Mouse (Mus musculus) embryo, embryonic 9.5 days (tissue): ENCODE data around the gene Kctd7.

Source experiments
- DNase-seq: peaks from one replicate; pipeline ENCODE4 v3.0.0-alpha.2; 2017; ENCODE audit errors: extremely low spot score

Gene Kctd7

GRCm38 (mm10) chr5:130144334-130145312 lies at the start of gene Kctd7:
Gene Kctd7, plus strand, starts transcription at chr5:130144861.
- DNase-seq = peak; percentile 94

- peak; percentile 27 for DNase-seq
Observed at GRCm38 (mm10) chr5:130096754-130097153, 47.9 kb upstream of the Kctd7 start.

DNA sequence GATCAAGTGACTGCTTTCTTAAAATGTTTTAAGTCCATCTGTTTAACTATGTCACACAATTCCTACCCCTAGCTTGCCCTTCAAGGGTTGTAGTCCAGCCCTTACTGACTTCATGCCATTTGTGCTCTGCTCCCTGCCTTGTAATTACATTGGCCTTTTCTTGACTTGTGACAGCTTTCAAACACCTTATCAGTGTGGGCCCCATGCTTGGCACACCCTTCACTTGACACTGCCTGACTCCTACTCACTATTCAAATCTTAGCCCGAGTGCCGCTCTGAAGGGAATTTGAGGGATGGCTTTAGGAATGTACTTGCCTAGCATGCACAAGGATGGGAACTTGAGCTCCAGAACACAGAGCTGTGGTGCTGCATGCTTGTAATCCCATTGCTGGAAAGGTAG lies 46.8 kb upstream of the Kctd7 start:
- no peak for DNase-seq

GRCm38 (mm10) chr5:130101724-130102123 lies 42.9 kb upstream of the Kctd7 start:
- no peak for DNase-seq

DNA sequence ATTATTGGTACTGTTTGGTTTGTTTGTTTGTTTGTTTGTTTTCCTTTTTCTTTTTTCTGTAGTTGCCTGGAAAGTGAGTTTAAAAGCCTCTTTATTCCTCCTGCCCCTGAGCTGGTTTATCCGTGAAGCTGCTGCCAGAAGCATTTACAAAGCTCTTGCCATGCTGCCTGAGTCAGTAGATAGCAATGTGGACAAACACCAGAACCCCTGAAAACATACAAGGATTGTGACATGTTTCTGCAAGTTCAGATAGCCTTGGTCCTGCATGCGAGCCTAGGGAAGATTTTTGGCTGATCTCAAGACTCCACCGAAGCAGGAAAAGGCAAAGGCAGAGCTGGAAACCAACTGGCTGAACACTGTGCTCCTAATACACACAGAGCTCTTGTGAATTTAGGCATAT lies 35.3 kb upstream of the Kctd7 start:
- no peak for DNase-seq

DNA sequence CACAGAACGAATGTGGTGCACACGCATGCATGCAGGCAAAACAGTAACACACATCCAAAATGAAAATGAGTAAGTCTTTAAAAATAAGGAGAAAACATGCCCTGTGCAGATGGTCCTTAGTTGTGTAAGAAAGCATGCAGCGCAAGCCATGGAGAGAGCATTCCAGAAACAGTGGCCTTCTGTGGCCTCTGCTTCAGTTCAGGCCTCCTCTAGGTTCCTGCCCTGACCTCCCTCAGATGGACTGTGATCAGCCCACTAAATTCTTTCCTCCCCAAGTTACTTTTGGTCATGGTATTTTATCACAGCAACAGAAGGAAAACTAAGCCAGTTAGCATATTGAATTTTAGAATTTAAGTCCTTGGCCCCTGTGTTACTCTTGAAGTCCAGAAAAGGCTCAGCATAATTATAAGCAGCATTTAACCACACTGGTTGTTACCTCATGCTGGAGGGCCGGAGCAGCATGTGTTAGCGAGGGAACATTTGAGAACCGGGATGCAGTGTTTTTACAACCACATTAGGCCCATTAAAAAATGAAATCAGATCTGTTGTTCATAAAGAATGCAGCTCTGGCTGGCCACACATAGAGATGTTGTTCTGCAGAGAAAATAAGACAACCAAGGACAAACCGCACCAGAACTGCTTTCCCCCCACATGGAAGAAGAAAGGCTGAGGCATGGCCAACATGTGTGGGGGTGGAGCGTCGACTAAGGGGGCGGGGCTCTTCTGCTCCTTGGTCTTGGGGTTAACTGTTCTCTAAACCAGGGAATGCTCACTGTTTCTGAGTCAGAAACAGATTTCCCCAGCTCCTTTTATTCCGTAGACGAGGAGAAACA lies 33.8 kb upstream of the Kctd7 start:
- no peak for DNase-seq

- DNase-seq = no peak
Observed at GRCm38 (mm10) chr5:130112653-130113052, 32.0 kb upstream of the Kctd7 start.

DNA sequence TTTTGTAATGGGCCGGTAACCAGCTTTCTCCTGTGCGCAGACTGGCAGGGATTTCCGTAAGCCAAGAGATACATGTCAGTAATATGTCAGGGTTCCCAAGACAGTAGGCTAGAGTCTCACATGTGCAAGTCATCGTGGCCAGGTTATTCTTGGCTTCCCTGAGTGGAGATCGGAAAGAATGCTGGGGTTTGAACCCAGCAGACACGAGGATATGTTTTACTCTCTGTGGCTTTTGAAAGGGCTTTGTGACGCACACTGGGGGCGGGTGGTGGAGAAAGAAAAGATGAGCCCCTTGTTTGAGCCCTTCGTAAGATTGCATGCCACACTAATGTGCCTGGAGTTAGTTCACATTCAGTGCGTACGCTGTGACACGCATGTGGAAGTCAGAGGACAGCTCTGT lies 28.5 kb upstream of the Kctd7 start:
- DNase-seq = no peak

- no peak for DNase-seq
Observed at GRCm38 (mm10) chr5:130116857-130117256, 27.8 kb upstream of the Kctd7 start.

DNA sequence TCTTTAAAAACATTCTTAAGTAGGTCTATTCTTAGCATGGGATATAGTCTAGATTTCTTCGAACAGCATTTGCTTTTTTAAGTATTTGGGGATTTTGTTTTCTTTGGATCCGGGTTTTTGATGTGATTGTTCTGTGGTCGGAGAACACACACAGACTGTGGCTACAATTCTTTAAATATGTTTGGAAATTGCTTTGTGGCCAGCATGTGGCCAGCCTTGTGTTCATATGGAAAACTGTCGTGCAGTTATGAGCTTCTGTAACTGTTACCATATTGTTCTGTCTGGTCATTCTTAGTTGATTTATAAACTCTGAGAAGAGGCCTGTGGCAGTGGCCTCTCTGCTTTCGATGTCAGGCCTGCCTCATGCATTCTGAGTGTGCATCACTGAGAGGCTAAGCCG lies 26.7 kb upstream of the Kctd7 start:
- no peak for DNase-seq

GRCm38 (mm10) chr5:130119236-130119635 lies 25.4 kb upstream of the Kctd7 start:
- DNase-seq = no peak

DNA sequence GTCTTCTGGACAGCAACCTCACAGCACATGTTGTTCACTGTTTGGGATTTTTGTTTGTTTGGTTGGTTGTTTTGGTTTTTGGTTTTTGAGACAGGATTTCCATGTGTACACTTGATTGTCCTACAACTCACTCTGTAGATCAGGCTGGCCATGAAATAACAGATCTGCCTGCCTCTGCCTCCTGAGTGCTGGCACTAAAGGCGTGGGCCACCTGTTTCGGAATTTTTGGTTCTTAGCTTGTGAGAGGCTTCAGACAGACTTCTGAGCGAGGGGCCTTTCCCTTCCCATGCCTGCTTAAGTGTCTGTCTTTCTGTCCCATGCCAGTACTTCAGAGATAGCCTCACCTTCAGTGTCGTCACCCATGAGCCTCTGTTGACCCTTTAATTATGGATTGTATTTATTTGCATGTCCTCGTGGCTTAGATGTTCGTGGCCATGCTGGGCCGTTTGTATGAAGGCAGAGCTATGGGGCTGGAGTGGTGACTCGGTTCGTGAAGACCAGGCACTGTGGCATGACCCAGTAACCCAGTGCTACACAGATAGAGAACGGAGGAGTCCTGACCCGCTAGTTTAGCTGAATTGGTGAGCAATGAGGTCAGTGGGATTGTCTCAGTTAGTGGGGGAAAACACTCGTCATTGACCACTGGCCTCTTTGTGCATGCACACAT lies 24.5 kb upstream of the Kctd7 start:
- no peak for DNase-seq

- no peak for DNase-seq
Observed at GRCm38 (mm10) chr5:130120904-130121303, 23.8 kb upstream of the Kctd7 start.

DNA sequence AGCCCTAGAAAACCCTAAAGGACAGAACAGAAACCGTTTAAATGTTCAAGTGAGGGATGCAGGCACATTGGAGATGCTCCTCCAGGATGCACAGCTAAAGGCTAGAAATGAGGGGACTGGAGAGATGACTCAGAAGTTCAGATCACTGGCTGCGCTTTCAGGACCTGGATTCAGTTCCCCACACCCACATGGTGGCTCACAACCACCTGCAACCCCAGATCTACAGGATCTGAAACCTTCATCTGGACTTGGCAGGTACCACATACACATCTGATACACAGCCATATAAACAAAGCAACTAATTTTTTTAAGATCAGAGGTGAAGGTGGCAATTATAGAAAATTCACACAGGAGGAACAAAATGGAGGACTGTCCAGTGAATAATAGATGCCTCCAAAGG lies 22.3 kb upstream of the Kctd7 start:
- no peak for DNase-seq

- no peak for DNase-seq
Observed at GRCm38 (mm10) chr5:130124271-130124670, 20.4 kb upstream of the Kctd7 start.

DNA sequence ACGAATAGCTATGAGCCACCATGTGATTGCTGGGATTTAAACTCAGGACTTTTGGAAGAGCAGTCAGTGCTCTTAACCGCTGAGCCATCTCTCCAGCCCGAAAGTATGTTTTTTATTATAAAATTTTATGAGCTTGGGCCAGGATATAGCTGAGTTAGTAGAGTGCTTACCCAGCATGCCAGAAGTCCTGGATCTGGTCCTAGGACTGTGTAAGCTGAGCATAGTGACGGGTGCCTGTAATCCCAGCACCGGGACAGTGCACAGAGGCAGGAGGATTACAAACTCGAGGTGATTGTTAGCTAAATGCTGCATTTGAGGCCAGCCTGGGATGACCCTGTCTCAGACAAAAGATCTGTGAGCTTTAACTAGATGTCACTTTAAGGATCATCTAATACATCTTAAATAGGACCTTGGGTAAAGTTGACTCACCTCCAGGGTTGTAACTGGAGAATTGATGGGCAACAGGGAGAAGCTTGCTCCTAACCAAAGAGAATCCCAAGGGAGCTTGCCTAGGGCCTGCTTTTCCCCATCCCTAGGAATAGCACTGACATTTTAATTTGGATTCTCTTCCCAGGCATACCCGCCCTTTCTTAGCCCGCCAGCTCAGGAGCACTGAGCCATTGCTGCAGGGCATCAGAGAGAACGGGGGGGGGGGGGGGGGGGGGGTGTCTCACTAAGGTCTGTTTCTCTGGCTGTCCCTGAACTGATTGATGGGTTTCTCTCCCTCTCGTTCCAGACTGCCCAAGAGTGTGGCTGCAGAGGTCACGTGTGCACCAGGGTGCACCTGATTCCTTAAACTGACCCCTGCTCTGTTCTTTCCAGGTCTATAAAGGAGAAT lies 15.8 kb upstream of the Kctd7 start:
- no peak for DNase-seq

- no peak for DNase-seq
Observed at GRCm38 (mm10) chr5:130129524-130129793, 15.2 kb upstream of the Kctd7 start.

GRCm38 (mm10) chr5:130136597-130136996 lies 8.1 kb upstream of the Kctd7 start:
- DNase-seq = no peak

DNA sequence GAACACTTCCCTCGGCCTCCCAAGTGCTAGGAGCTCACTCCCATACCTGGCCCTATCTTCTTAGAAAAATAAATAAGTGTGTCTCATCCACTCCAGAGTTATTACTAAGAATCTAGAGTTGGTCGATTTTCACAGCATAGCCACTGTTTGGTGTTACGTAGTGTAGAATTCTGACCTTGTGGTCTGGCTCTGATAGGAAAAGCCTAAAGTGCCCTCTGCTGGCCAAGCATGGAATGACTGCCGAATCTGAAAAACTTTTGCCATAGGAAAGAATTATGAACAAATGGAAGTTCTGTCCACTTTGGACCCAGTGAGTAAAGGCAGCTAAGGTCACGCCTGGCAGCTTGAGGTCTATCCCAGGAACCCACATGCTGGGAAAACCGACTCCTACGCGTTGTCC lies 5.3 kb upstream of the Kctd7 start:
- DNase-seq = peak; percentile 68

DNA sequence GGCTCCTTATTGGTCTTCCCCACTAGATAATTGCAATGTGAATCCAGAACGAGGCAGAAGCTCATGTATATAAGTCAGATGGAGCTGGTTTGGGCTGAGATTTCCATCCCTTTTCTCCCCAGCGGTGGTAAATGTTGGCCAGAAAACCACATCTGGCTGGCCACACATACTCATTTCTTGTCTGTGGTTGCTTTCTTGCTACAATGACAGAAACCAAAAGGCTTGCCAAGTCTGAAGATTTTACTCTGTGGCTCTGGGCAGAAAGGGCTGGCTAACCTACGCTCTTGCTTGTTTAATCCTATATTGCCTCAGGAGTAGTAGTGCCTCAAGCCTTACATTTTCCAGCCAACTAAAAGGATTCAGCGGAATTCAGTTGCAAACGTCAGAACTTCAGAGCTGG lies 3.5 kb upstream of the Kctd7 start:
- DNase-seq = no peak

GRCm38 (mm10) chr5:130142041-130142440 lies 2.6 kb upstream of the Kctd7 start:
- no peak for DNase-seq

DNA sequence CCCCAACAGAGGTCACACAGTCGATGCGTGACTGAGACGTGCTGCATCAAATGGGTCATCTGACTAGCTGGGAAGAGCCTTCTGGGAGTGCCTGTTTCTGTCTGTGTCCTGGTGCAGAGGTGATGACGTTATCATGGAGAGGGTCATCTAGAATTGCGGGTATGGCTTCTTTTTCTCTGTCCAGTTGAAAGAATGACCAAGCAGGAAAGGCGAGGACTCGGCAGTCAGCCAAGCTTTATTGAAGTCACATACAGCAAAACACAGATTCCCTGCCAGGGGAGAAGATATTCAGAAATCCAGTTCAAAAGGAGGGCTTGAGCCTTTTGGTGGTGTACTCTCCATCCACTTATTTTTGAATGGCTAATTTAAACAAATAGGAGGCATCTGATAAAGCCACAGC lies 1.6 kb upstream of the Kctd7 start:
- no peak for DNase-seq
